Mouse (Mus musculus) G1E (cell line): ENCODE measurements at regions not wholly inside any gene's neighbourhood (a gene's known extent, or its start where the extent isn't known, plus 50 kb on each side); places are given as distances from the start of the nearest gene placed in this dataset.

Source experiments
- CTCF ChIP-seq: IDR thresholded peaks from 2 replicates; pipeline ENCODE4 v1.5.1; 2012; ENCODE audit warnings: low read depth, low read length, inconsistent platforms, mixed read lengths
- GATA1 ChIP-seq: IDR thresholded peaks from 2 replicates; pipeline ENCODE4 v1.6.1; 2012; ENCODE audit warnings: borderline replicate concordance, low read length, inconsistent platforms, mixed read lengths
- GATA2 ChIP-seq: IDR thresholded peaks from 2 replicates; pipeline ENCODE4 v1.6.1; 2012; ENCODE audit warnings: low read depth, low read length, inconsistent platforms, borderline replicate concordance
- POLR2AphosphoS5 ChIP-seq: IDR thresholded peaks from 2 replicates; pipeline ENCODE4 v1.6.1; 2012; ENCODE audit warnings: low read depth, low read length, inconsistent platforms; ENCODE audit not compliant: insufficient replicate concordance
- TAL1 ChIP-seq: conservative IDR thresholded peaks from 2 replicates; pipeline ENCODE4 v1.6.1; 2012; ENCODE audit warnings: low read depth, low read length, inconsistent platforms, mixed read lengths

DNA sequence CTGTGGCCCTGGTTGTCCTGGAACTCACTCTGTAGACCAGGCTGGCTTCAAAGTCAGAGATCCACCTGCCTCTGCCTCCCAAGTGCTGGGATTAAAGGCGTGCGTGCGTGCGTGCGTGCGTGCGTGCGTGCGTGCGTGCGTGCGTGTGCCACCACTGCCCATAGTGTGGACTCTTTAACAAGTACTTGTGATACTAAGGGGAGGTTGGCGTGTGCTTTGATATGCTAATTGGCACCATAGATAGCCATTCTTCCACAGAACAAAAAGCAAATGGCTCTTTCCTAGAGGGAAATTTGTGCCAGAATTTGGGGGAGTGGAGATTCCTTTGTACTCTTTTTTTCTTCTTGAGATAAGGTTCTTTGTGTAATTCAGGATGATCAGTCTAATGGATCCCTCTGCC lies 91.3 kb upstream of the Nr5a2 start:
- TF ChIP-seq GATA1, result no peak
- no peak for TF ChIP-seq CTCF
- TF ChIP-seq POLR2AphosphoS5, result no peak
- TF ChIP-seq TAL1, result no peak
- no peak for TF ChIP-seq GATA2
